Mouse (Mus musculus) kidney, embryonic 15.5 days (tissue): ENCODE data around the gene Dennd6a. TPM values are rescaled to one million over a fixed set of nuclear protein-coding genes. Genes with fewer than 3 reads are reported as not detected.
A peak's percentile ranks its signal among the peaks of the same experiment; 100 is the strongest.

Experiments used
- ATAC-seq: fragments of 200-750 bp; cut with Nextera tagmentation; replicated peaks from 2 replicates; pipeline ENCODE4 v1.8.0; 2017; ENCODE audit warnings: moderate TSS enrichment; ENCODE audit not compliant: low FRiP score
- H3K27ac ChIP-seq: fragments of 300-500 bp; sonication (generic); 2 replicates; pipeline ENCODE4 v1.5.1; 2015; ENCODE audit warnings: mild to moderate bottlenecking, inconsistent platforms
- H3K27me3 ChIP-seq: fragments of 300-500 bp; sonication (generic); 2 replicates; pipeline ENCODE4 v1.6.1; 2015; ENCODE audit warnings: inconsistent platforms
- H3K36me3 ChIP-seq: fragments of 300-500 bp; sonication (generic); 2 replicates; pipeline ENCODE4 v1.6.1; 2015; ENCODE audit warnings: inconsistent platforms
- H3K4me1 ChIP-seq: fragments of 300-500 bp; sonication (generic); 2 replicates; pipeline ENCODE4 v1.6.1; 2015; ENCODE audit warnings: inconsistent platforms
- H3K4me2 ChIP-seq: fragments of 300-500 bp; sonication (generic); 2 replicates; pipeline ENCODE4 v1.6.1; 2015; ENCODE audit warnings: moderate library complexity, mild to moderate bottlenecking, inconsistent platforms
- H3K4me3 ChIP-seq: fragments of 300-500 bp; sonication (generic); replicated peaks from 2 replicates; pipeline ENCODE4 v1.5.1; 2015; ENCODE audit warnings: mild to moderate bottlenecking, inconsistent platforms
- H3K9ac ChIP-seq: fragments of 300-500 bp; sonication (generic); 2 replicates; pipeline ENCODE4 v1.6.1; 2015; ENCODE audit warnings: mild to moderate bottlenecking, inconsistent platforms
- H3K9me3 ChIP-seq: fragments of 300-500 bp; sonication (generic); replicated peaks from 2 replicates; pipeline ENCODE4 v1.6.1; 2016; ENCODE audit warnings: inconsistent platforms
- WGBS: fragments of 180-500 bp; shearing (Covaris S2); methylation state at CpG from one replicate; pipeline ENCODE4 v1.1.7; 2015; ENCODE audit warnings: mixed read lengths; 5-methylcytosine and 5-hydroxymethylcytosine counted together
- polyA plus RNA-seq: library from polyadenylated mRNA; unstranded; fragments of >200 nt; fragmentation: Nextera tagmentation; extraction: Ambion mirVana; gene quantifications from 2 replicates; pipeline ENCODE4 v1.2.1, GENCODE M21; 2015

Gene Dennd6a
- polyA plus RNA-seq, 1 experiment from 2014 or later, result 31.7 TPM

DNA sequence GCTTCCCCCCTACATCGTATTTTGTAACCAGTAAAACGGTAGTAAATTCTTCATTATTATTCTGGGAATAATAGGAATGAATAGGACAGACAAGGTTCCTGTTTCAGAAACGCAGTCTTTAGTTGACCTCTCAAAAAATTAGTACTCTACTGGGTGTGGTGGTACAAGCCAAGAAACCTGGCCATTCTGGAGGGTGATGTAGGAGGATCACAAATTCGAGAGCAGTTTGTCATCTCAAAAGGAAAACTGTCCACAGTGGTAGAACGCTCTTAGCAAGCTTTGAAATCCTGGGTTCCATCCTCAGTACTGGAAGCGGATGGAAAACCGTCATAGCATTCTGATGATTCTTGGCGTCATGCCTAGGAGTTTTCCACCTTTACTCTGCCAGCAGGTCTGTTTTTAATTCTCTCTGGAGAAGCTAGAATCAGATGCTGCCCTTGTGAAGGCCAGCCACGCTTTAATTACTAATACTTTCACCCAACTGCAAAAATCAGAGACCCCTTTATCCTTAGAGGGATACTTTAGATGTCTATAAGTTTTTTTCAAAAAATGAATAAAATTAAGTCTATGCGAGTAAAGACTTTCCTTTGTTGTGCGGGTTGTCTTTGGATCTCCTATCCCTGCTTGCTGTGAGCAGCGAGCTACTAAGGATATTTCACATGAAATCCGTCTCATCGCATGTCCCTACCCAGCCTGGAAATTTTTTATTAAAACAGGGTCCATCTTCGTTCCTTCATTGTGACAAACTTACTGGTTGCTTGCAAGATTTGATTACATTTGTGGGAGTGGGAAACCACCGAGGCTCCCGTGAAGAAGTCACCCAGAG lies 63.6 kb downstream of the Dennd6a start:
- peak overlapping the region; percentile 70 for H3K4me2 ChIP-seq
- no peaks in the 10 kb centered on the region for H3K9me3 ChIP-seq
- peak overlapping the region; percentile 95 for H3K4me3 ChIP-seq
- peaks cover 19% of the 10 kb centered on the region for H3K4me1 ChIP-seq
- H3K27me3 ChIP-seq, result no peaks in the 10 kb centered on the region
- 27% methylated on average over 17 of the region's 17 CpGs for WGBS
- peaks cover 15% of the 10 kb centered on the region for H3K36me3 ChIP-seq
- ATAC-seq, result no peak; the same call in 1 of the 2 replicates
- H3K27ac ChIP-seq, result peak overlapping the region; percentile 98
- peak overlapping the region; percentile 90 for H3K9ac ChIP-seq

DNA sequence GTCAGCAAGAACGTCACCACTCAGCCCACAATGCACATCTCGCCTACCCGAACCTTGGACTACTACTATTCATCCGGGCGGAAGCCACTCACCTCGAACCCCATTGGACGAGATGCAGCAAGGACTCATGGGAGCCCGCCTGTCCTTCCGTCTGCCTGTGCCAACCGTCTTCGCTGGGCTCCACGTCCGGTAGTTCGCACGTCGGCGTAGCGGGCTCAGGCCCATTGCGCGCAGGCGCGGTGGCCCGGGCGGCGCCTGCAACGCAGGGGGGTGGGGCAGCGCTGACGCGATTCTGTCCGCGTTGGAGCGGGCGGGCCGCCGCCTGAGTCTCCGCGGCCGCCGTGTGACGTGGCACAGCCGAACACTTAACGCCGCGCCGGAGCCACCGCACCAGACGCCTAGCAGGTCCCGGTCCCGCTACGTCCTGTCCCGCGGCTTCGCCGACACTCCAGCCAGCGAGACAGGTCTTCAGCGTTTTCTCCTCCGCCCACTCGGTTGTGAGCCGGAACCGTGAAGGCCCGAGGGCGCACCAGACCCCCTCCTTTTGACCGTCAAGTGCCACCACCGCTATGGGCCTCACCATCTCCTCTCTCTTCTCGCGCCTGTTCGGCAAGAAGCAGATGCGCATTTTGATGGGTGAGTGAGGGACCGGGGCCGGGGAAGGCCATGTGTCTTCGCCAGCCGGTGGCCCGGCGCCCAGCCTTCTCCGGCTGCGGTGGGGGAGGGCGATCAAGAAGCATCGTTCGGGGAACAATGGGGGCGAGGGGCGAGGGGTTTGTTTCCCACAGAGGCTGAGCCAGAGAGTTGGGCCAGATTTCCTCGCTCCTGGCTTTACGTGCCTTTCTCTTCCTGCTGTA lies 64.4 kb downstream of the Dennd6a start, which contains the start of gene Arf4:
Gene Arf4, plus strand, starts transcription at position 224 of the 857 bp plus-strand sequence.
- Histone ChIP-seq H3K9ac (peak within 1 kb of the TSS; percentile 90), H3K27me3 (no peaks in the 10 kb centered on the region), H3K27ac (peak within 1 kb of the TSS; percentile 98), H3K4me1 (peaks cover 19% of the 10 kb centered on the region), H3K4me2 (peak within 1 kb of the TSS; percentile 70), H3K4me3 (peak within 1 kb of the TSS; percentile 95), H3K36me3 (peaks cover 7% of the 10 kb centered on the region), H3K9me3 (no peaks in the 10 kb centered on the region)
- peak; percentile 99 for ATAC-seq
- WGBS, result under 1% methylated on average over 83 of the region's 83 CpGs

DNA sequence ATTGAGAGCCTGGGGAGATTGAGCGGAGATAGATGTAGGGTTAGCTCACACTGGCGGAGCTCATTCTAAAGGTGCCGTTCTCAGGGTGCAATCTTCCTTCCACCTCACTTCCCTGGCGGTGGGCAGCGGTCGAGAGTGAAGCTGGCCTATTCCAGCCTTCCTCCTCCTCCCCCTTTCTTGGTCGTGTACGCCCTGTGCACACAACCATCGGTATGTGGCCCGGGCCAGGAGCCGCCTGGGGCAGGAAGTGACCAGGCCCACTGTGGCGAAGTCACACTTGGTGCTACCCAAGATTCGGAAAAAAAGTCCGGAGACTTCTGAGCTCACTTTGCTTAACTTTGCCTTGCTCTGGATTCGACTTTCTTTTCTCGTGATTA lies 65.0 kb downstream of the Dennd6a start:
- peak overlapping the region; percentile 95 for H3K4me3 ChIP-seq
- peaks cover 19% of the 10 kb centered on the region for H3K4me1 ChIP-seq
- peak overlapping the region; percentile 70 for H3K4me2 ChIP-seq
- peaks cover 3% of the 10 kb centered on the region; the same call in 1 of the 2 replicates for H3K36me3 ChIP-seq
- peak; percentile 30; the same call in 1 of the 2 replicates for ATAC-seq
- H3K9me3 ChIP-seq, result no peaks in the 10 kb centered on the region
- WGBS, result under 1% methylated on average over 16 of the region's 16 CpGs
- peak overlapping the region; percentile 90 for H3K9ac ChIP-seq
- no peaks in the 10 kb centered on the region for H3K27me3 ChIP-seq
- H3K27ac ChIP-seq, result peak overlapping the region; percentile 98

DNA sequence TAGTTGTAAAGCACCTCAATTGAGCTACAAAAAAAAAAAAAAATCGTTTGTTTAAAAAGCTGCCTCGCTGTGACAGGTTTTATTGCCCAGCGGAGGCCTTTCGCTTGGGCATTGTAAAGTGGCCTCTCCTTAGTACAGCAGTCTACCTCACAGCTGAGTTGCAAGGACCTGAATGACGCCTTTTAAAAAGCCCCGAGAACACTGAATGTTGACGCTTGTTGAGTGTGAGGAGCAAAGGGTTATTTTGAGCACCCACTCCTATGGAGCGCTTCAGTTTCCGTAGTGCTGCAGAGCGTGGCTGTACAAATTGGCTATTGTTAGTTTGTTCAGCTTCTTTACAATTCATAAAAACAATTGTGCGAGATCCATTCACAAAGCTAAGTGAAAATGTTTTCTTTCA lies 65.6 kb downstream of the Dennd6a start:
- H3K36me3 ChIP-seq, result peaks cover 3% of the 10 kb centered on the region; the same call in 1 of the 2 replicates
- no peaks in the 10 kb centered on the region for H3K27me3 ChIP-seq
- peak overlapping the region; percentile 95 for H3K4me3 ChIP-seq
- ATAC-seq, result no peak
- peak overlapping the region; percentile 70 for H3K4me2 ChIP-seq
- H3K27ac ChIP-seq, result peak overlapping the region; percentile 98; the same call in 1 of the 2 replicates
- H3K4me1 ChIP-seq, result peaks cover 19% of the 10 kb centered on the region
- 5% methylated on average over 11 of the region's 11 CpGs for WGBS
- H3K9me3 ChIP-seq, result no peaks in the 10 kb centered on the region
- peak overlapping the region; percentile 90 for H3K9ac ChIP-seq

DNA sequence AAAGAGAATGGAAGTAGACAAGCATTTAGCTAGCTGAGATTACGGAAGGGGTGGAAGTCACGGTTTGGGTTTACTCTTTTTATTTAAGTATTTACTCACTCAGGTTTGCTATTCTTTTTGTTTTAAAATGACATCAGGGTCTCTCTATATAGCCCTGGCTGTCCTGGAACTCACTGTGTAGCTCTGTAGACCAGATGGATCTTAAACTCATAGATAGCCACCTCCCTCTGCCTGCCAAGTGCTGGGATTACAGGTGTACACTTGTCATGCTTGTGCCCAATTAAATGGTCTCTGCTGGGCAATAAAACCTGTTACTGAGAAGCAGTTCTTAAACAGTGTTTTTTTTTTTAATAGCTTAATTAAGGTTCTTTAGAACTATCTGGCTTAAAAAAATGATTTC lies 66.3 kb downstream of the Dennd6a start:
- H3K27ac ChIP-seq, result no peak overlapping the region
- H3K36me3 ChIP-seq, result peaks cover 3% of the 10 kb centered on the region; the same call in 1 of the 2 replicates
- 43% methylated on average over 2 of the region's 2 CpGs for WGBS
- peaks cover 19% of the 10 kb centered on the region for H3K4me1 ChIP-seq
- peak overlapping the region; percentile 70 for H3K4me2 ChIP-seq
- peak overlapping the region; percentile 95 for H3K4me3 ChIP-seq
- H3K9ac ChIP-seq, result peak overlapping the region; percentile 90
- ATAC-seq, result no peak
- no peaks in the 10 kb centered on the region for H3K27me3 ChIP-seq
- H3K9me3 ChIP-seq, result no peaks in the 10 kb centered on the region

DNA sequence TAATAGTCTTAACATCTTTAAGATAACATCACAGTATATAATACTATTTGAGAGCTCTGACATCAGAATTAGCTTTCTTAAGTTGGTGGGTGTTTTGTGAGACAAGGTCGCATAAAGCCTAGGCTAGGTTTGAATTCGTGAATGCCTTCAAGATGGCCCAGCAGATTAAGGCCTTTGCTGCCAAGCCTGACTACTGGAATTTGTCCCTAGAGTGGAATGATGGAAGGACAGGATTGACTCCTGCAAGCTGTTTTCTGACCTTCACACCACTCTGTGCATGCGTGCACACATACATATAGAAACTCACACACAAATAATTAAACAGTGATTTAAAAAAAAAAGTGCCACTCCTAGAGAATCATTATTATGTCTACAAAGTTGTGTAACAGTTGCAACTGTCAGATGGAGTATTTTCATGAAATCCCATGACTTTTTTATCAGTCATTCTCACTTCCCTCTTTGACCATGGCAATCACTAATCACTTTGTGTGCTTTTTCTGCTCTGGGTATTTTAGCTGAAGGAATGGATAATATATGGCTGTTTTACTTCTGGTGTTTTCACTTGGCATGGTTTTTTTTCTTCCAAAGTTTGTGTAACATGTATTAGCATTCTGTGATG lies 69.5 kb downstream of the Dennd6a start:
- no peaks in the 10 kb centered on the region for H3K27me3 ChIP-seq
- ATAC-seq, result no peak
- 77% methylated on average over 3 of the region's 3 CpGs for WGBS
- H3K27ac ChIP-seq, result no peak overlapping the region
- no peak overlapping the region for H3K4me2 ChIP-seq
- H3K9ac ChIP-seq, result no peak overlapping the region
- no peak overlapping the region for H3K4me3 ChIP-seq
- H3K4me1 ChIP-seq, result peaks cover 15% of the 10 kb centered on the region
- H3K36me3 ChIP-seq, result peaks cover 12% of the 10 kb centered on the region
- H3K9me3 ChIP-seq, result no peaks in the 10 kb centered on the region

DNA sequence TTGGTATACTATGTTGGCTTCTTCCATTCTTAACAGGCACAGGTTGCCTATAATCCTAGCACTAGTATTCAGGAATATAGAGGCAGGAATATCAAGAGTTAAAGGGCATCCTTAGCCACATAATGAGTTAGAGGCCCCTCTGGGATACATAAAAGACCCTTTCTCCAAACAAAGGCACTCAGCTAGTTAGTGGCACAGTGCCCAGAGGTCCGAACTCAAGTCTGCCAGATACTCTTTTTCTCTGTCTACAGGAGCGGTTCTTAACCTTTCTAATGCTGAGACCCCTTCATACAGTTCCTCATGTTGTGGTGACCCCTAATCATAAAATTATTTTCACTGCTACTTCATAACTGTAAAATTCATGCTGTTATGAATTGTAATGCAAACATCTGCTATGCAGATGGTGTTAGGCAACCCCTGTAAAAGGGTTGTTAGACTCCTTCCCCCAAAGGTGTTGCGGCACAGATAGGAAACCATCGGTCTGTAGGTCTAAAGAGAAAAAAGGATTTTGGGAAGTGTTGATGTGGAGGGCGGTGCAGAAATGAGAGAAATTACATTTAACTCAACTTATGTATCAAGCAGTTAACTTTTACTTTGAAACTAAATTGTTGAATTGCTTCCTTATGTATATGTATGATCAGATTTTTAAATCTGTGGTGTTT lies 72.5 kb downstream of the Dennd6a start:
- Histone ChIP-seq H3K9me3 (no peaks in the 10 kb centered on the region), H3K4me1 (0 out of 2 replicates have a peak, but pooled peaks cover 4% of the 10 kb centered on the region), H3K4me2 (no peak overlapping the region), H3K4me3 (no peak overlapping the region), H3K9ac (no peak overlapping the region), H3K27me3 (no peaks in the 10 kb centered on the region), H3K36me3 (peaks cover 31% of the 10 kb centered on the region), H3K27ac (no peak overlapping the region)
- WGBS, result 73% methylated on average over 5 of the region's 5 CpGs
- ATAC-seq, result no peak

DNA sequence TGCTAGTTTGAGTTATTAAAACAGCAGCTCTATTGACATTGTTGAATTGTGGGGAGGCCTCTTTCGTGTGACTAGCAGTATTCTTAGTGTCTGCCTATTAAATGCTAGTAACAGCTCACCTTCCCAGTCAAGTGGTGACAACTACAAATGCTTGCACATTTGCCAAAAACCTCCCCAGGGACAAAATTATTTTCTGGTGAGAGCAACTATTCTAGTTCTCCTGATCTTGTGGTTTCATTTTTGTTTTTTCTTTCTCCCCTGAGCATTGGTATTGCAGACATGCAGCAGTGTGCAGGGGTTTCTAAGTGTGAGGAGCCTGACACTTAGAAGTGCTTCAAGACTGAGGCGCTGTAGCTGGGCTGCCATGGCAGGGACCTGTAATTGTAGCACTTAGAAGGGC lies 74.2 kb downstream of the Dennd6a start:
- 89% methylated on average over 2 of the region's 2 CpGs for WGBS
- ATAC-seq, result no peak

DNA sequence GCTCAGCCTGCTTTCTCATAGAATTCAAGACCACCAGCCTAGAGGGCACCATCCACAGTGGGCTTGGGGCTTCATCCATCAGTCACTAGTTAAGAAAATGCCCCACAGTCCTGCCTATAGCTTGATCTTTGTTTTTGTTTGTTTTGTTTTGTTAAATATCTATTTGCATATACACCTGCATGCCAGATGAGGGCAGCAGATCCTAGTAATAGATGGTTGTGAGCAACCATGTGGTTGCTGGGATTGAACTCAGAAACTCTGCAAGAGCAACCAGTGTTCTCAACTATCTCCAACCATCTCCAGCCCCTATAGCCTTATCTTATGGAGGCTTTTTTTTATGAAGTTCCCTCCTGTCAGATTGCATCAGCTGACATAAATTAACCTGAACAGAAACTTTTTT lies 78.2 kb downstream of the Dennd6a start:
- no peak overlapping the region for H3K27ac ChIP-seq
- no peak for ATAC-seq
- no peaks in the 10 kb centered on the region for H3K9me3 ChIP-seq
- no peak overlapping the region for H3K4me2 ChIP-seq
- no peak overlapping the region for H3K9ac ChIP-seq
- H3K4me1 ChIP-seq, result no peaks in the 10 kb centered on the region
- H3K36me3 ChIP-seq, result peaks cover 80% of the 10 kb centered on the region
- no peak overlapping the region for H3K4me3 ChIP-seq
- no peaks in the 10 kb centered on the region for H3K27me3 ChIP-seq

More for the DNA sequence above, 74.2 kb downstream of the Dennd6a start:
- Histone ChIP-seq H3K27ac (no peak overlapping the region), H3K27me3 (no peaks in the 10 kb centered on the region), H3K4me3 (no peak overlapping the region), H3K9ac (no peak overlapping the region), H3K4me2 (no peak overlapping the region), H3K36me3 (peaks cover 46% of the 10 kb centered on the region), H3K4me1 (0 out of 2 replicates have a peak, but pooled peaks cover 4% of the 10 kb centered on the region), H3K9me3 (no peaks in the 10 kb centered on the region)

DNA sequence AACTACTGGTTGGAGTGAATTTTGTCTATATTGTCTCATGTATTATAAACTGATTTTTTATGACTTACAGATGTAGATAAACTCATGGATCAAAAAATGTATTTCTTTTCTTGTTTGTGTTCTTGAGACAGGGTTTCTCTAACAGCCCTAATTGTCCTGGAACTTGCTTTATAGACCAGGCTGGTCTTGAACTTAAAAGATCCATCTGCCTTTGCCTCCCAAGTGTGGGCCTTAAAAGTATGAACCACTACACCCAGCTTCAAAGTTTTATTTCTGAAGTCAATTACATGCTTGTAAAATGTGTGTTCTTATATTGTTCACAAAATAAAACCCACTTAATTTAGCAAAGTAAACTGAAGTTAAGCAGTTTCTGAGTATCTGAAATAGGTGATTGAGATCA lies 84.5 kb downstream of the Dennd6a start:
- Histone ChIP-seq H3K4me3 (no peak overlapping the region), H3K4me1 (no peaks in the 10 kb centered on the region), H3K9me3 (no peaks in the 10 kb centered on the region), H3K27me3 (no peaks in the 10 kb centered on the region), H3K4me2 (no peak overlapping the region), H3K9ac (no peak overlapping the region), H3K36me3 (peaks cover 64% of the 10 kb centered on the region), H3K27ac (no peak overlapping the region)
- no peak for ATAC-seq

DNA sequence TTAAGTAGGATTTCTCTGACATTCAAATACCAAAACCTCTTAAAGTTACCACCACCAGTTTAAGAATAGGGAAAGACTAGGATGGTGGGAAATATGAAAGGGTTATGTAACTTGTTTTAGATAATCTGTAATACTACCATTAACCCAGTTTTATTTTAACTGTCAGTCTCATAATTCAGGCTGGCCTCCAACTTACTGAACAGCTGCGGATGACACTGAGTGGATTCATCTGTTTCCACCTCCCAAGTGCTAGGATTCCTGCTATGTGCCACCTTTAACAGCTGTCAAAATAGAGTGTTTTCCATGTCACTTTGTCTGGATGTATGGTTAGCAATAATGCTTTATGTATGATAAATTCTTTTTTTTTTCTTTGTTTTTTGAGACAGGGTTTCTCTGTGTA lies 86.6 kb downstream of the Dennd6a start:
- no peak overlapping the region for H3K27ac ChIP-seq
- 95% methylated on average over 1 of the region's 1 CpGs for WGBS
- no peaks in the 10 kb centered on the region for H3K4me1 ChIP-seq
- H3K36me3 ChIP-seq, result peaks cover 60% of the 10 kb centered on the region
- H3K9ac ChIP-seq, result no peak overlapping the region
- no peak overlapping the region for H3K4me3 ChIP-seq
- no peak for ATAC-seq
- H3K27me3 ChIP-seq, result no peaks in the 10 kb centered on the region
- no peak overlapping the region for H3K4me2 ChIP-seq
- H3K9me3 ChIP-seq, result no peaks in the 10 kb centered on the region
